Mouse (Mus musculus): Measurements from ENCODE around the gene Mettl21a. TPM values are rescaled to one million over a fixed set of nuclear protein-coding genes. Genes with fewer than 3 reads are reported as not detected.
"Not testable (repeated sequence)": the region's sequence is repeated elsewhere in the genome, so short reads cannot be mapped to it uniquely, and the experiment has no call there.

The Mettl21a gene
- polyA plus RNA-seq (2015; fragmentation: Nextera tagmentation; extraction: Ambion mirVana), result 17.7 and 18.8 TPM in 2 replicates

DNA sequence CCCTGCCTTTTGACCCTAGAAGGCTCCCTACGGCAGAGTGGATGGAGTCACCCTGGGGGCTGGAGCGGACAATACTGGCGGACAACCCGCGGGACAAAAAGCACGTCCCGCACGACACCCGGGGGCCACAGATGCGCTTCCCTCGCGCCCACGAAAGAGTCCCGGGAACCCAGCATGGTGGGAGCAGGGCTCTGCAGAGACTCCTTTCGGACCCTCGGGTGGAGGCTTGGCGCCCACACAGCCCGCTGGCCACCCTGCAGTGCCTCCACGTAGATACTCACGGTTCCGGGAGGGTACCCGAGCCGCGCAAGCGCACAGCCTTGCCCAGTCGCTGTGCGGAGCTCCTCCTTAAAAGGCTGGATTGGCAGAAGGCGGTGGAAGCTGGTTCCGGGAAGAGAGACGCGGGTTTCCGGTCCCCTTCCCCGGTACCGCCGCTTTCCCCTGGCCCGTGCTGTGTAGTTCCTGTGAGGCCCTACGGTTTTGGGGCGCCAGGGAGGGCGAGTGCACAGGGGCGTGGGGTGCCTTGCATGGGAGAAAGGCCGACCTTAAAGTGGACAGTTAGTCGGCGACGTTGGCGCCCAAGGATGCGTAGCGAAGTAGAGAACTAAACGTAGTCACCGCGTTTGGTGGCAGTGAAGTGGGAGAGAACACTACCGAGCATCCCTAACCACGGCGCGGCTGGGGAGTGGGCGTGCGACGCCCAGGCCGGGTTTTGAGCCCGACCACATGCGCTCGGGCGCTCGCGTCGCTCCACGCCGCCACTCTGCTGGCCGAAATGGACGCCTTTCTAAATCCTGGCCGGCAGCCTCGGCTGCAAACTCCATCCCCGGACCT lies at the start of gene Mettl21a:
TSS of gene Mettl21a (minus strand) at position 362 of the 834 bp plus-strand sequence.
- Histone ChIP-seq H3K4me1 (peaks cover 21% of the 10 kb centered on the region), H3K4me2 (peak within 1 kb of the TSS; percentile 77), H3K27ac (replicated peaks) (peak within 1 kb of the TSS; percentile 96), H3K9ac (replicated peaks) (peak within 1 kb of the TSS; percentile 99), H3K4me3 (replicated peaks) (peak within 1 kb of the TSS; percentile 63), H3K27me3 (replicated peaks) (no peaks in the 10 kb centered on the region), H3K36me3 (peaks cover 7% of the 10 kb centered on the region; the same call in 1 of the 2 replicates), H3K9me3 (replicated peaks) (no peaks in the 10 kb centered on the region)
- ATAC-seq (ENCODE audit: low FRiP score), result peak; percentile 97
- WGBS, result under 1% methylated on average over 72 of the region's 72 CpGs

DNA sequence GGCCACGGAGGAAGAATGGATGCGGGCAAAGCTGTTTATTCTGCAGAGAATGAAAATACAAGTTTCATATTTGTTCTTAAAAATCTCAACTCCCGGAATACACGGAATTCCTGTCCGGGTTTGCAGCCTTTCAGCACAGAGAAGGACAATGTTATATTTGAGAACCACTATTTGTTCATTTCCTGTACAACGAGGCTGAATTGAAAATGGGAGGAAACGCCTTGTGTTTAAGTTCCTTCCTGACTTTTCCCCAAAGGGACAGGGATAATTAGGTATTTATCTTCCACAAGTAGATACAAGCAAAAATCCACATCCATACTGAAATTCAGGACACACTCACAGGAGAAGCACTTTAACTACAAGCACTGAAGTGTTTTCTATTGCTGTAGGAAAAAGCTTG lies 41.8 kb upstream of the Mettl21a start:
- H3K36me3 ChIP-seq, result no peaks in the 10 kb centered on the region
- H3K4me2 ChIP-seq, result no peak overlapping the region
- 77% methylated on average over 7 of the region's 7 CpGs for WGBS
- no peaks in the 10 kb centered on the region for H3K9me3 ChIP-seq (replicated peaks)
- ATAC-seq (ENCODE audit: low FRiP score), result no peak
- no peak overlapping the region for H3K9ac ChIP-seq (replicated peaks)
- no peaks in the 10 kb centered on the region; the same call in 1 of the 2 replicates for H3K4me1 ChIP-seq
- H3K27me3 ChIP-seq (replicated peaks), result no peaks in the 10 kb centered on the region
- H3K4me3 ChIP-seq (replicated peaks), result no peak overlapping the region
- H3K27ac ChIP-seq (replicated peaks), result no peak overlapping the region

GRCm38 (mm10) chr1:64656423-64657129 lies 39.5 kb upstream of the Mettl21a start:
- WGBS, result 83% methylated on average over 3 of the region's 3 CpGs
- Histone ChIP-seq H3K27ac (replicated peaks) (no peak overlapping the region), H3K9me3 (replicated peaks) (no peaks in the 10 kb centered on the region), H3K27me3 (replicated peaks) (no peaks in the 10 kb centered on the region), H3K4me3 (replicated peaks) (no peak overlapping the region), H3K4me2 (no peak overlapping the region), H3K9ac (replicated peaks) (no peak overlapping the region), H3K36me3 (no peaks in the 10 kb centered on the region), H3K4me1 (no peaks in the 10 kb centered on the region; the same call in 1 of the 2 replicates)
- ATAC-seq (ENCODE audit: low FRiP score), result no peak

GRCm38 (mm10) chr1:64655415-64655814 lies 38.4 kb upstream of the Mettl21a start:
- 14% methylated on average over 1 of the region's 1 CpGs for whole genome bisulfite sequencing
- Histone ChIP-seq H3K9ac (replicated peaks) (no peak overlapping the region), H3K36me3 (no peaks in the 10 kb centered on the region), H3K27me3 (replicated peaks) (no peaks in the 10 kb centered on the region), H3K4me3 (replicated peaks) (no peak overlapping the region), H3K27ac (replicated peaks) (0 out of 2 replicates have a peak overlapping the region, but pooled peaks have one; percentile 19), H3K9me3 (replicated peaks) (no peaks in the 10 kb centered on the region), H3K4me1 (no peaks in the 10 kb centered on the region; the same call in 1 of the 2 replicates), H3K4me2 (no peak overlapping the region)
- ATAC-seq (ENCODE audit: low FRiP score), result no peak

DNA sequence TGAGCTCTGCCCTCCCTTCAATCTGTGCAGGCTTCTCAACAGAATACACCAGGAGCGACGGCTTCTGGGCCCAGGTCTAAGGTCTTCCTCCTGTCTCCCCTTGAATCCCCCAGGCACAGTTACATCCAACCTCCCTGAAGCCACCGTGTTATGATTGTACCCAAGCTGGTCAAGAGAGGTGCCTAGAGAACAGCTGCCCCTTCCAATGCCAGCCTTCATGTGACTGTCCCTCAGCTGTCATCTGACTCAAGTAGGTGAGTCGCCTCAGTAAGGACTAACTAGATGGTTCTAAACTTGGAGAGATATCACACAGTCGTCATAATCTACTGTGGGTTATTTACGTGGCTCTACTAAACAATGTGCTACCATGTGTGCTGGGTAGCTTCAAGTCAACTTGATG lies 36.7 kb upstream of the Mettl21a start:
- H3K4me3 ChIP-seq (replicated peaks), result no peak overlapping the region
- H3K4me1 ChIP-seq, result no peaks in the 10 kb centered on the region; the same call in 1 of the 2 replicates
- no peaks in the 10 kb centered on the region for H3K27me3 ChIP-seq (replicated peaks)
- no peaks in the 10 kb centered on the region for H3K36me3 ChIP-seq
- H3K9me3 ChIP-seq (replicated peaks), result no peaks in the 10 kb centered on the region
- 94% methylated on average over 6 of the region's 6 CpGs for WGBS
- H3K4me2 ChIP-seq, result no peak overlapping the region
- H3K9ac ChIP-seq (replicated peaks), result no peak overlapping the region
- H3K27ac ChIP-seq (replicated peaks), result no peak overlapping the region
- ATAC-seq (ENCODE audit: low FRiP score), result no peak

DNA sequence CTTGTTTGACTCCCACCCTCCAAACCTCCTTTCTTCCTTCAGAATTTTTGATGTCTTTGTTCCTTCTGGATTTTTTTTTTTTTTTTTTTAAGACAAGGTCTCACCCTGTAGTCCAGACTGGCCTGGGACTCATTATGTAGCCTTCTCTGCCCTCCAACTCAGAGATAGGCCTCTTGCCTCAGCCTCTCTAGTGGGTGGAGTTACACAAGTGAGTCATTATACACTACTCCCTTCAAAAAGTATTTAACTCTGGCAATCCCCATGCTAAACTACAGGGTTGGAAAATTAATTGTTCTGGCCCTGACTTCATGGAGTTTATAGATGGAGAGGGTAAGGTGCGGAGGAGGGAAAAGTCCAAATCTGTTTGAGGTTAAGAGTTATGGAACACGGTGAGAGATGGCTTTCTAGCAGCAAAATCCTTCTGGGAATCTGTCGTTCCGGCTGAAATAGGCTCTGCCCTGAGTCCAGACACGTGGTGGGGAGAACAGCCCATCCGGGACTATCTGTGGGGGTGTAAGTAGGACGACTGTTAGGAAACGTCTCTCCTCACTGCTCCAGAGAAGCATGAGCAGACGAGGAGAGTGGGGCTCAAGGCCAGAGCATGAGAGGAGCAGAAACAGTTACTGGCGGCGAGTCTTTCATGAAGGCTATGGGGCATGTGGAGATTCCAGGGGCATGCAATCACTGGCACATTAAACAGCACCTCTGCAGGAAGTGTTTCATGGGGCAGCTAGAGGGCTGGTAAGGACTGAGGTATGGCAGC lies 32.5 kb upstream of the Mettl21a start:
- Histone ChIP-seq H3K9me3 (replicated peaks) (no peaks in the 10 kb centered on the region), H3K27ac (replicated peaks) (no peak overlapping the region), H3K4me2 (no peak overlapping the region), H3K36me3 (no peaks in the 10 kb centered on the region), H3K4me1 (no peaks in the 10 kb centered on the region), H3K27me3 (replicated peaks) (no peaks in the 10 kb centered on the region), H3K4me3 (replicated peaks) (no peak overlapping the region), H3K9ac (replicated peaks) (no peak overlapping the region)
- 74% methylated on average over 11 of the region's 11 CpGs for WGBS
- ATAC-seq (ENCODE audit: low FRiP score), result no peak

GRCm38 (mm10) chr1:64644513-64644912 lies 27.5 kb upstream of the Mettl21a start:
- Histone ChIP-seq H3K27ac (replicated peaks) (no peak overlapping the region), H3K9me3 (replicated peaks) (no peaks in the 10 kb centered on the region), H3K9ac (replicated peaks) (no peak overlapping the region), H3K36me3 (no peaks in the 10 kb centered on the region), H3K4me1 (no peaks in the 10 kb centered on the region), H3K4me2 (no peak overlapping the region), H3K27me3 (replicated peaks) (no peaks in the 10 kb centered on the region), H3K4me3 (replicated peaks) (no peak overlapping the region)
- 96% methylated on average over 3 of the region's 3 CpGs for WGBS
- ATAC-seq (ENCODE audit: low FRiP score), result no peak

- not testable (repeated sequence) for H3K36me3 ChIP-seq; H3K27ac ChIP-seq (replicated peaks); ATAC-seq (ENCODE audit: low FRiP score); H3K4me3 ChIP-seq (replicated peaks); H3K27me3 ChIP-seq (replicated peaks); H3K4me2 ChIP-seq; H3K9me3 ChIP-seq (replicated peaks); H3K9ac ChIP-seq (replicated peaks); H3K4me1 ChIP-seq
- WGBS, result 89% methylated on average over 8 of the region's 8 CpGs
Observed at GRCm38 (mm10) chr1:64642541-64642940, 25.5 kb upstream of the Mettl21a start.

DNA sequence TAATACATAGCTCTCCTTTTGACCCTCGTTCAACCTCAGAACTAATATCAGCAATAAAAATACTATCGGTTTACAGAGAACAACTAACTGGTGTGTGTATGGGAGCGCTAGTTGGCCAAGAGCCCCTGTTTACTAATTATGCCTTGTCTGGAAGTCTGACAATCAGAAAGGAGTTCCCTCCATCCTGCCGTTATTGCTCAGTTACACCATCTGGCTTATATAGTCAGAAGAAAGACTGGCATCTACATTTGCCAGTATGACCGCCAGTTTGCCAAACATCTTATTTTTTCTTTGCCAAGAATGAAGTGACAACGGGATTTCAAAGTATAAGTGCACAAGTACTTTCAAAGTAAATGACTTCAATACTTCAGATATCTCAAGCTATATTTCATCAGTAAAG lies 24.0 kb upstream of the Mettl21a start:
- Histone ChIP-seq H3K4me1 (no peaks in the 10 kb centered on the region), H3K27ac (replicated peaks) (no peak overlapping the region), H3K27me3 (replicated peaks) (no peaks in the 10 kb centered on the region), H3K4me3 (replicated peaks) (no peak overlapping the region), H3K9me3 (replicated peaks) (no peaks in the 10 kb centered on the region), H3K4me2 (no peak overlapping the region), H3K9ac (replicated peaks) (no peak overlapping the region), H3K36me3 (no peaks in the 10 kb centered on the region)
- ATAC-seq (ENCODE audit: low FRiP score), result no peak
- WGBS, result 91% methylated on average over 6 of the region's 6 CpGs

GRCm38 (mm10) chr1:64639279-64639678 lies 22.2 kb upstream of the Mettl21a start:
- Histone ChIP-seq H3K36me3 (no peaks in the 10 kb centered on the region), H3K4me2 (no peak overlapping the region), H3K9me3 (replicated peaks) (no peaks in the 10 kb centered on the region), H3K27me3 (replicated peaks) (no peaks in the 10 kb centered on the region), H3K27ac (replicated peaks) (no peak overlapping the region), H3K4me1 (no peaks in the 10 kb centered on the region), H3K9ac (replicated peaks) (no peak overlapping the region), H3K4me3 (replicated peaks) (no peak overlapping the region)
- no peak for ATAC-seq (ENCODE audit: low FRiP score)
- 91% methylated on average over 6 of the region's 6 CpGs for WGBS

DNA sequence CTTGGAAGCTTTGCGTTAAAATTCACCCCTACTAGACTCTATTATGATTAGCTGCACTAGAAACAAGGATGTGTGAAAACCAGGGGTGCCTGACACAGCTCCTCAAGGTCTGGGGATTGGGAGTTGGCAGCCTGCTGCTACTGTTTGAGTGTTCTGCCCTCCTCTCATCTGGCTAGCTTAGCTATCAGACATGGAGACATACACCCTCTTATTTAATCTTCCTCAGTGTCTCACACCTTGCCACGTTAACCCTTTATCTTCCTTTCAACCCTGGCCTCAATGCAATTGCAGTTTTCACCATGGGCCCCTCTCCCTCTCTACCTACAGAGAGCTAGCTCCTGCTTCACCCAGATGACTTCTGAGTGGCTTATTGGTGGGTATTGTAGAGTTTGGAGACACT lies 18.6 kb upstream of the Mettl21a start:
- no peaks in the 10 kb centered on the region for H3K27me3 ChIP-seq (replicated peaks)
- H3K36me3 ChIP-seq, result no peaks in the 10 kb centered on the region
- 68% methylated on average over 2 of the region's 2 CpGs for WGBS
- H3K27ac ChIP-seq (replicated peaks), result no peak overlapping the region
- ATAC-seq (ENCODE audit: low FRiP score), result no peak
- no peak overlapping the region for H3K9ac ChIP-seq (replicated peaks)
- H3K9me3 ChIP-seq (replicated peaks), result no peaks in the 10 kb centered on the region
- no peak overlapping the region for H3K4me3 ChIP-seq (replicated peaks)
- H3K4me1 ChIP-seq, result no peaks in the 10 kb centered on the region
- H3K4me2 ChIP-seq, result no peak overlapping the region

Data from neural tube, embryonic 15.5 days (tissue).